Mouse (Mus musculus) cerebellum, adult 2 months (tissue): ENCODE measurements around the gene Uba52.

Experiments used
- CTCF ChIP-seq: fragments of 200-500 bp; IDR thresholded peaks from 2 replicates; pipeline ENCODE4 v1.5.1; 2011; ENCODE audit warnings: low read depth, mild to moderate bottlenecking, control low read depth, low read length, moderate library complexity, borderline replicate concordance; ENCODE audit not compliant: insufficient read depth
- POLR2A ChIP-seq: fragments of 200-500 bp; IDR thresholded peaks from 2 replicates; pipeline ENCODE4 v1.6.1; 2011; ENCODE audit warnings: low read length, control low read depth, borderline replicate concordance; ENCODE audit not compliant: insufficient read depth

DNA sequence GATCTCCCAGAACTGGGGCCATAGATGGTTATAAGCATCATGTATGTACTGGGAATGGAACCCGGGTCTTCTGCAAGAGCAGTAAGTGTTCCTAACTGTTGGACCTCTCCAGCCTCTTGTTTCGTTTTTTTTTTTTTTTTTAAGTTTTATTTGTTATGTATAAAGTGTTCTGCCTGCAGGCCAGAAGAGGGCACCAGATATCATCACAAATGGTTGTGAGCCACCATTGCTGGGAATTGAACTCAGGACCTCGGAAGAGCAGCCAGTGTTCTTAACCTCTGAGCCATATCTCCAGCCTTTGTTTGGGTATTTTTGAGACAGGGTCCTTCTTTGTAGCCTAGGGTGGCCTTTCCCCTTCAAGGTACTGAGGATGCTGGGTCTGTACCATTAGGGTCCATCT lies 48.4 kb upstream of the Uba52 start:
- TF ChIP-seq POLR2A (no peak), CTCF (no peak)
